Mouse (Mus musculus) macrophage (primary cell): ENCODE results near the gene Agpat1. TPM values are rescaled to one million over a fixed set of nuclear protein-coding genes. Genes with fewer than 3 reads are reported as not detected.
A peak's percentile ranks its signal among the peaks of the same experiment; 100 is the strongest.

Experiments used
- H3K27ac ChIP-seq: fragments of 350-480 bp; formaldehyde crosslinking; 2 replicates; pipeline ENCODE4 v1.9.0; 2021
- H3K36me3 ChIP-seq: fragments of 350-480 bp; formaldehyde crosslinking; 2 replicates; pipeline ENCODE4 v1.9.0; 2021; ENCODE audit errors: inconsistent target
- H3K4me3 ChIP-seq: fragments of 350-480 bp; formaldehyde crosslinking; 2 replicates; pipeline ENCODE4 v1.9.0; 2021; ENCODE audit errors: inconsistent target
- H3K79me2 ChIP-seq: fragments of 350-480 bp; formaldehyde crosslinking; 2 replicates; pipeline ENCODE4 v1.9.0; 2021; ENCODE audit errors: inconsistent target
- WGBS: methylation state at CpG from one replicate; pipeline ENCODE4 v1.1.7; 2026; ENCODE audit warnings: inconsistent platforms; ENCODE audit not compliant: missing documents; 5-methylcytosine and 5-hydroxymethylcytosine counted together
- polyA plus RNA-seq: library from polyadenylated mRNA; stranded (reverse); fragments of 250-400 nt; gene quantifications from 3 replicates; pipeline ENCODE4 v1.2.4, GENCODE M21; 2018; ENCODE audit warnings: inconsistent platforms

Agpat1 gene
- polyA plus RNA-seq, 1 experiment from 2014 or later = 77.3 TPM

- H3K4me3 ChIP-seq = peak within 1 kb of the TSS; percentile 80
- 5% methylated on average over 29 of the region's 29 CpGs for WGBS
- peak within 1 kb of the TSS; percentile 92 for H3K27ac ChIP-seq
- H3K36me3 ChIP-seq = peaks cover 15% of the 10 kb centered on the region; the same call in 1 of the 2 replicates
- peaks cover 17% of the 10 kb centered on the region; the same call in 1 of the 2 replicates for H3K79me2 ChIP-seq
Measured at GRCm38 (mm10) chr17:34627943-34628643, 24.0 kb downstream of the Agpat1 start, which contains the start of gene Ppt2. Gene Ppt2, minus strand, starts transcription at chr17:34628510.

GRCm38 (mm10) chr17:34628644-34628967 is 24.5 kb downstream of the Agpat1 start:
- H3K79me2 ChIP-seq = peaks cover 17% of the 10 kb centered on the region; the same call in 1 of the 2 replicates
- 76% methylated on average over 5 of the region's 5 CpGs for WGBS
- peak overlapping the region; percentile 80; the same call in 1 of the 2 replicates for H3K4me3 ChIP-seq
- peak overlapping the region; percentile 92; the same call in 1 of the 2 replicates for H3K27ac ChIP-seq
- H3K36me3 ChIP-seq = peaks cover 12% of the 10 kb centered on the region; the same call in 1 of the 2 replicates

GRCm38 (mm10) chr17:34629221-34629751 is 25.2 kb downstream of the Agpat1 start, which contains the start of gene Prrt1:
Gene Prrt1, plus strand, starts transcription at chr17:34629533.
- Histone ChIP-seq H3K4me3 (peak within 1 kb of the TSS; percentile 80; the same call in 1 of the 2 replicates), H3K27ac (peak within 1 kb of the TSS; percentile 92), H3K36me3 (peaks cover 7% of the 10 kb centered on the region; the same call in 1 of the 2 replicates), H3K79me2 (peaks cover 17% of the 10 kb centered on the region; the same call in 1 of the 2 replicates)
- 82% methylated on average over 8 of the region's 16 CpGs for WGBS

GRCm38 (mm10) chr17:34629796-34630603 is 25.9 kb downstream of the Agpat1 start:
- Histone ChIP-seq H3K27ac (no peak overlapping the region), H3K79me2 (peaks cover 17% of the 10 kb centered on the region; the same call in 1 of the 2 replicates), H3K4me3 (no peak overlapping the region), H3K36me3 (peaks cover 6% of the 10 kb centered on the region; the same call in 1 of the 2 replicates)
- 56% methylated on average over 12 of the region's 12 CpGs for WGBS

- H3K27ac ChIP-seq = no peak overlapping the region
- WGBS = 23% methylated on average over 28 of the region's 48 CpGs
Measured at GRCm38 (mm10) chr17:34630761-34631301, 26.8 kb downstream of the Agpat1 start.

GRCm38 (mm10) chr17:34631647-34632046 is 27.6 kb downstream of the Agpat1 start:
- H3K4me3 ChIP-seq = peak overlapping the region; percentile 20; the same call in 1 of the 2 replicates
- H3K36me3 ChIP-seq = no peaks in the 10 kb centered on the region
- WGBS = 26% methylated on average over 12 of the region's 12 CpGs
- H3K27ac ChIP-seq = peak overlapping the region; percentile 89
- peaks cover 1% of the 10 kb centered on the region; the same call in 1 of the 2 replicates for H3K79me2 ChIP-seq

More at GRCm38 (mm10) chr17:34630761-34631301, 26.8 kb downstream of the Agpat1 start:
- H3K79me2 ChIP-seq = peaks cover 9% of the 10 kb centered on the region; the same call in 1 of the 2 replicates
- no peaks in the 10 kb centered on the region for H3K36me3 ChIP-seq
- H3K4me3 ChIP-seq = no peak overlapping the region

GRCm38 (mm10) chr17:34632261-34632691 is 28.2 kb downstream of the Agpat1 start:
- H3K79me2 ChIP-seq = no peaks in the 10 kb centered on the region; the same call in 1 of the 2 replicates
- H3K36me3 ChIP-seq = no peaks in the 10 kb centered on the region
- peak overlapping the region; percentile 89 for H3K27ac ChIP-seq
- peak overlapping the region; percentile 20; the same call in 1 of the 2 replicates for H3K4me3 ChIP-seq
- WGBS = 1% methylated on average over 15 of the region's 26 CpGs

- H3K79me2 ChIP-seq = no peaks in the 10 kb centered on the region; the same call in 1 of the 2 replicates
- H3K36me3 ChIP-seq = no peaks in the 10 kb centered on the region
- H3K27ac ChIP-seq = no peak overlapping the region
- WGBS = 28% methylated on average over 2 of the region's 2 CpGs
- H3K4me3 ChIP-seq = no peak overlapping the region
Measured at GRCm38 (mm10) chr17:34635671-34636070, 31.6 kb downstream of the Agpat1 start.

- WGBS = 89% methylated on average over 2 of the region's 3 CpGs
- H3K4me3 ChIP-seq = no peak overlapping the region
- H3K79me2 ChIP-seq = no peaks in the 10 kb centered on the region; the same call in 1 of the 2 replicates
- H3K36me3 ChIP-seq = no peaks in the 10 kb centered on the region
- H3K27ac ChIP-seq = peak overlapping the region; percentile 90
Measured at GRCm38 (mm10) chr17:34637459-34637858, 33.4 kb downstream of the Agpat1 start.

GRCm38 (mm10) chr17:34639461-34640255 is 35.6 kb downstream of the Agpat1 start:
- no peaks in the 10 kb centered on the region; the same call in 1 of the 2 replicates for H3K79me2 ChIP-seq
- no peaks in the 10 kb centered on the region for H3K36me3 ChIP-seq
- peak overlapping the region; percentile 90 for H3K27ac ChIP-seq
- H3K4me3 ChIP-seq = no peak overlapping the region
- WGBS = 50% methylated on average over 7 of the region's 7 CpGs

- Histone ChIP-seq H3K27ac (peak overlapping the region; percentile 90), H3K79me2 (peaks cover 13% of the 10 kb centered on the region; the same call in 1 of the 2 replicates), H3K36me3 (no peaks in the 10 kb centered on the region), H3K4me3 (no peak overlapping the region)
- WGBS = 53% methylated on average over 11 of the region's 11 CpGs
Measured at GRCm38 (mm10) chr17:34640778-34641601, 36.9 kb downstream of the Agpat1 start.

GRCm38 (mm10) chr17:34641945-34642344 is 37.9 kb downstream of the Agpat1 start:
- Histone ChIP-seq H3K27ac (peak overlapping the region; percentile 90), H3K4me3 (no peak overlapping the region), H3K79me2 (peaks cover 18% of the 10 kb centered on the region; the same call in 1 of the 2 replicates), H3K36me3 (no peaks in the 10 kb centered on the region)
- 73% methylated on average over 3 of the region's 3 CpGs for WGBS

GRCm38 (mm10) chr17:34643379-34643778 is 39.3 kb downstream of the Agpat1 start:
- Histone ChIP-seq H3K4me3 (no peak overlapping the region), H3K79me2 (peaks cover 29% of the 10 kb centered on the region), H3K27ac (peak overlapping the region; percentile 90), H3K36me3 (no peaks in the 10 kb centered on the region)
- WGBS = 95% methylated on average over 4 of the region's 4 CpGs
